Mouse (Mus musculus) myocyte (in vitro differentiated cells): ENCODE measurements around the gene Smim22. TPM values are rescaled to one million over a fixed set of nuclear protein-coding genes. Genes with fewer than 3 reads are reported as not detected.

Source experiments
- H3K27me3 ChIP-seq: one replicate; pipeline ENCODE4 v1.6.1; 2011; ENCODE audit not compliant: control insufficient read depth, insufficient read depth, insufficient read length
- H3K36me3 ChIP-seq: one replicate; pipeline ENCODE4 v1.6.1; 2011; ENCODE audit not compliant: control insufficient read depth, insufficient read depth
- H3K4me2 ChIP-seq: one replicate; pipeline ENCODE4 v1.6.1; 2011; ENCODE audit warnings: low read depth, control low read depth
- H3K4me3 ChIP-seq: one replicate; pipeline ENCODE4 v1.5.1; 2011; ENCODE audit warnings: mild to moderate bottlenecking, control low read depth, moderate library complexity
- H3K79me2 ChIP-seq: one replicate; pipeline ENCODE4 v1.6.1; 2011; ENCODE audit not compliant: control insufficient read depth, insufficient read depth
- H3ac ChIP-seq: one replicate; pipeline ENCODE4 v1.6.1; 2011; ENCODE audit not compliant: control insufficient read depth, insufficient read length
- CEBPB ChIP-seq: IDR thresholded peaks from 2 replicates; pipeline ENCODE4 v1.6.1; 2011; ENCODE audit warnings: mild to moderate bottlenecking, moderate library complexity; ENCODE audit not compliant: poor library complexity, insufficient read depth, severe bottlenecking
- E2F4 ChIP-seq: IDR thresholded peaks from one replicate; pipeline ENCODE4 v1.6.1; 2011; ENCODE audit warnings: mild to moderate bottlenecking, control low read depth, moderate library complexity; ENCODE audit not compliant: insufficient read depth
- MAX ChIP-seq: IDR thresholded peaks from one replicate; pipeline ENCODE4 v1.6.1; 2011; ENCODE audit warnings: low read depth, mild to moderate bottlenecking, control low read depth
- MYOD1 ChIP-seq, 3 experiments: IDR thresholded peaks; one replicate each; pipeline ENCODE4 v1.6.1; 2011; ENCODE audit warnings: control low read depth in 2 of 3, low read depth in 2 of 3, mild to moderate bottlenecking in 2 of 3, moderate library complexity in 1 of 3; ENCODE audit not compliant: insufficient read length in 2 of 3, control insufficient read depth in 1 of 3
- MYOG ChIP-seq, 3 experiments: IDR thresholded peaks; one replicate each; pipeline ENCODE4 v1.6.1; 2011; ENCODE audit warnings: control low read depth in 2 of 3, low read depth in 2 of 3, mild to moderate bottlenecking in 2 of 3; ENCODE audit not compliant: insufficient read length in 2 of 3, control insufficient read depth in 1 of 3, insufficient read depth in 1 of 3
- POLR2A ChIP-seq: IDR thresholded peaks from one replicate; pipeline ENCODE4 v1.6.1; 2011; ENCODE audit warnings: low read depth, mild to moderate bottlenecking, control low read depth, moderate library complexity; ENCODE audit not compliant: insufficient read length
- POLR2AphosphoS2 ChIP-seq: IDR thresholded peaks from one replicate; pipeline ENCODE4 v1.6.1; 2011; ENCODE audit warnings: low read depth, control low read depth; ENCODE audit not compliant: insufficient read length
- REST ChIP-seq: IDR thresholded peaks from one replicate; pipeline ENCODE4 v1.6.1; 2011; ENCODE audit warnings: mild to moderate bottlenecking, control low read depth, moderate library complexity; ENCODE audit not compliant: insufficient read depth, insufficient read length
- SRF ChIP-seq: IDR thresholded peaks from one replicate; pipeline ENCODE4 v1.6.1; 2011; ENCODE audit warnings: low read depth; ENCODE audit not compliant: control insufficient read depth, insufficient read length
- TCF12 ChIP-seq: IDR thresholded peaks from one replicate; pipeline ENCODE4 v1.6.1; 2011; ENCODE audit warnings: mild to moderate bottlenecking, control low read depth; ENCODE audit not compliant: poor library complexity, insufficient read depth, severe bottlenecking
- TCF3 ChIP-seq: IDR thresholded peaks from one replicate; pipeline ENCODE4 v1.6.1; 2011; ENCODE audit warnings: low read depth, control low read depth; ENCODE audit not compliant: insufficient read length
- USF1 ChIP-seq: IDR thresholded peaks from one replicate; pipeline ENCODE4 v1.6.1; 2011; ENCODE audit warnings: low read depth, mild to moderate bottlenecking, control low read depth, moderate library complexity
- polyA plus RNA-seq: library from polyadenylated mRNA; unstranded; fragments of >200 nt; fragmentation: generic; extraction: Trizol; gene quantifications from one replicate; pipeline ENCODE4 v1.2.1, GENCODE M21; 2012; ENCODE audit warnings: missing spikeins

Smim22 gene
- polyA plus RNA-seq, 1 experiment, result 8.5 TPM

- H3ac ChIP-seq, result no peak overlapping the region
- no peak for TF ChIP-seq MAX
- TF ChIP-seq POLR2AphosphoS2, result no peak
- TF ChIP-seq SRF, result no peak
- no peak for TF ChIP-seq TCF3
- TF ChIP-seq POLR2A, result no peak
- no peak for TF ChIP-seq CEBPB
- TF ChIP-seq MYOG (IDR thresholded peaks at IDR 0.05; ENCODE audit: control insufficient read depth in 1 of 3, insufficient read depth in 1 of 3, insufficient read length in 2 of 3, low read depth in 2 of 3), result no peak
- no peak for TF ChIP-seq E2F4
- no peak for TF ChIP-seq REST
- TF ChIP-seq USF1, result no peak
- TF ChIP-seq MYOD1 (IDR thresholded peaks at IDR 0.05; ENCODE audit: control insufficient read depth in 1 of 3, insufficient read length in 2 of 3, low read depth in 2 of 3), result no peak
- TF ChIP-seq TCF12, result no peak
- H3K4me3 ChIP-seq, result no peak overlapping the region
- H3K4me2 ChIP-seq, result no peak overlapping the region
- H3K79me2 ChIP-seq, result no peaks in the 10 kb centered on the region
- H3K27me3 ChIP-seq, result no peaks in the 10 kb centered on the region
- H3K36me3 ChIP-seq, result no peaks in the 10 kb centered on the region
These were observed 988 bp downstream of the Smim22 start for GRCm38 (mm10) chr16:5008076-5008475.

DNA sequence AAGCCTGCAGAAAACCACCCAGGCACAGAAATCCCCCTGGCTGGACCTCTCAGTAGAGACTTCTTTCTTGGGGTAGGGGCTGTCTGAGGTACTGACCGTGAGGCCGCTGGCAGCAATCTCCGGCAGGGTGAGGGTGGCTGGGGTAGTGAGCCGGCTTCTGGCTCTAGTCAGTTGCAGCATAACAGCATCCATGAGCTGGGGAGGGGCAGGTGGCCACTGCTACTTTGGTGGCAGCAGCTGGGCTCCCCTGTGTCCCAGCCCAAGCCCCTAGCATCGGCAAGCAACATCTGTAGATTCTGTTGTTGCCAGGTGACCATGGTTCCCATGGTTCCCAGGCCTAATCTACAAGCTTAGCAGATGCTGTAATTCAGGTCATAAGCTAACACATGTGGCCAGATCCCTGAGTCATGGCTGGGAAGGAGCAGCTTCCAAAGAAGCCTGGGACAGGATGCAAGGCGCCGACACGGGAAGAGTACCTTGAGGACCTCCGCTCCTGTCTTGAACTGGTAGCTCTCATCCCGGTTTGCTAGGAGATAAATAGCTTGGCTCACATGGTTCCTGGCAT, 3.4 kb downstream of the Smim22 start:
- no peaks in the 10 kb centered on the region for H3K79me2 ChIP-seq
- no peak overlapping the region for H3ac ChIP-seq
- TF ChIP-seq E2F4, result no peak
- no peak for TF ChIP-seq TCF3
- no peak for TF ChIP-seq TCF12
- TF ChIP-seq POLR2A, result no peak
- no peak for TF ChIP-seq REST
- no peak for TF ChIP-seq SRF
- no peak for TF ChIP-seq CEBPB
- TF ChIP-seq MAX, result no peak
- TF ChIP-seq USF1, result no peak
- TF ChIP-seq MYOD1 (IDR thresholded peaks at IDR 0.05; ENCODE audit: control insufficient read depth in 1 of 3, insufficient read length in 2 of 3, low read depth in 2 of 3), result no peak
- TF ChIP-seq POLR2AphosphoS2, result no peak
- no peak for TF ChIP-seq MYOG (IDR thresholded peaks at IDR 0.05; ENCODE audit: control insufficient read depth in 1 of 3, insufficient read depth in 1 of 3, insufficient read length in 2 of 3, low read depth in 2 of 3)
- H3K36me3 ChIP-seq, result no peaks in the 10 kb centered on the region
- no peak overlapping the region for H3K4me2 ChIP-seq
- H3K27me3 ChIP-seq, result no peaks in the 10 kb centered on the region
- H3K4me3 ChIP-seq, result no peak overlapping the region

- peaks cover under 1% of the 10 kb centered on the region for H3K36me3 ChIP-seq
- H3K4me2 ChIP-seq, result no peak overlapping the region
- no peaks in the 10 kb centered on the region for H3K27me3 ChIP-seq
- H3K79me2 ChIP-seq, result no peaks in the 10 kb centered on the region
- no peak overlapping the region for H3K4me3 ChIP-seq
- no peak for TF ChIP-seq MAX
- H3ac ChIP-seq, result no peak overlapping the region
These were observed 4.2 kb downstream of the Smim22 start for GRCm38 (mm10) chr16:5011285-5011684.

DNA sequence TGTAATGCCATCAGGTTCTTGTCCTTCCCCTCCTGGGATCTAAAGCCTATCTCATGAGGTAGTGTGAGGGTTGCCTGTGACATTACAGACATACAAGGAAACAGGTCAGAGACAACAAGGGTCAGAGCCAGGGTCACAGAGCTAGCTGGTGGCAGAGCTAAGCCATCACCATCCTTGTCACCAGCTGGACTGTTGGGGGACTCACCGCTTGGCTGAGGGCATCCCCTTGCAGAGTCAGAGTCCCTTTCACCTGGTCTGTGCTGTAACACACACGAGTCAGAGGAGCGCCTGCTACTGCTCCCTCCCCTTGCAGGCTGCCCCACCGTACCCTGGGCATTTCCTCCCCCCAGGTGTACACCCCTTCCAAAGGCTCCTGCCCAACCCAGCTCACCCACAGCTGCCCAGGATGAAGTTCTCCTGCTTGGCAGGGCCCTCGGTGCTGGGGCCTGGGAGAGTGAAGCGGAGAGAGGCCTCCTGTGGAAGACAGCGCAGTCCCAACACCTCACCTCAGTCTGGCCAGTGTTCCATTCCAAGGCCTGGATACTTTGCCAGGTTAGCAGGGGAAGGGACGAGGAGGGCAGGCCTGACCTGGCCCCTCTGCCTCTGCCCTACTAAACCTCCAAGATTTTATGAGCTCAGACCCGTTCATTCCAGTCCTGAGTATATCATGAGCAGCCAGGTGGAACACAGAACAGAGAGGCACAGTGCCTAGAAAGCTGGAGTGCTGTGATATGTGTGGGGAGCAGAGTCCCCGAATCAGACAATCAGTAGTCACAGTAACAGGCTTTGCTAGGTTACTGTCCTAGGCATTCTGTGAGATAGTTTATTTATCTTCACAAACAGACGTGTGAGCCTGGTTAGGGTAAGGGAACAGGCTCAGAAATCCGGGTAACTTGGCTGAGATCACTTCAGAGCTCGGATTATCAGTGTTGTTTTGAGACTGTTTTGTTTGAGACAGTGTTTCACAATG, 5.2 kb downstream of the Smim22 start:
- Histone ChIP-seq H3K4me2 (peak overlapping the region; percentile 97), H3K79me2 (no peaks in the 10 kb centered on the region), H3K27me3 (no peaks in the 10 kb centered on the region), H3K36me3 (peaks cover 10% of the 10 kb centered on the region), H3K4me3 (peak overlapping the region; percentile 32), H3ac (peak overlapping the region; percentile 16)
- no peak for TF ChIP-seq CEBPB
- no peak for TF ChIP-seq MYOG (IDR thresholded peaks at IDR 0.05; ENCODE audit: control insufficient read depth in 1 of 3, insufficient read depth in 1 of 3, insufficient read length in 2 of 3, low read depth in 2 of 3)
- TF ChIP-seq E2F4, result no peak
- no peak for TF ChIP-seq SRF
- no peak for TF ChIP-seq TCF3
- no peak for TF ChIP-seq TCF12
- no peak for TF ChIP-seq POLR2A
